Mouse (Mus musculus) heart, embryonic 12.5 days (tissue): ENCODE data around the gene Foxc1. TPM values are rescaled to one million over a fixed set of nuclear protein-coding genes. Genes with fewer than 3 reads are reported as not detected.

Source experiments
- ATAC-seq: fragments of 200-750 bp; cut with Nextera tagmentation; 2 replicates; pipeline ENCODE4 v1.8.0; 2017; ENCODE audit warnings: moderate TSS enrichment, moderate library complexity; ENCODE audit not compliant: insufficient number of reproducible peaks, low FRiP score
- H3K27ac ChIP-seq: fragments of 300-500 bp; sonication (generic); 2 replicates; pipeline ENCODE4 v1.5.1; 2016; ENCODE audit warnings: mild to moderate bottlenecking, moderate library complexity; ENCODE audit not compliant: poor library complexity, severe bottlenecking
- H3K27me3 ChIP-seq: fragments of 300-500 bp; sonication (generic); replicated peaks from 2 replicates; pipeline ENCODE4 v1.6.1; 2016; ENCODE audit warnings: mild to moderate bottlenecking, moderate library complexity
- H3K36me3 ChIP-seq: fragments of 300-500 bp; sonication (generic); 2 replicates; pipeline ENCODE4 v1.6.1; 2016; ENCODE audit warnings: mild to moderate bottlenecking, moderate library complexity
- H3K4me1 ChIP-seq: fragments of 300-500 bp; sonication (generic); replicated peaks from 2 replicates; pipeline ENCODE4 v1.6.1; 2016; ENCODE audit warnings: mild to moderate bottlenecking
- H3K4me2 ChIP-seq: fragments of 300-500 bp; sonication (generic); 2 replicates; pipeline ENCODE4 v1.6.1; 2016; ENCODE audit warnings: mild to moderate bottlenecking, moderate library complexity
- H3K4me3 ChIP-seq: fragments of 300-500 bp; sonication (generic); 2 replicates; pipeline ENCODE4 v1.5.1; 2016; ENCODE audit warnings: mild to moderate bottlenecking
- H3K9ac ChIP-seq: fragments of 300-500 bp; sonication (generic); 2 replicates; pipeline ENCODE4 v1.6.1; 2016; ENCODE audit warnings: mild to moderate bottlenecking, moderate library complexity
- H3K9me3 ChIP-seq: fragments of 300-500 bp; sonication (generic); replicated peaks from 2 replicates; pipeline ENCODE4 v1.6.1; 2016; ENCODE audit warnings: mild to moderate bottlenecking, moderate library complexity
- WGBS: fragments of 180-500 bp; shearing (Covaris S2); methylation state at CpG from one replicate; pipeline ENCODE4 v1.1.7; 2016; 5-methylcytosine and 5-hydroxymethylcytosine counted together
- polyA plus RNA-seq: library from polyadenylated mRNA; unstranded; fragments of >200 nt; fragmentation: Nextera tagmentation; extraction: Ambion mirVana; gene quantifications from 2 replicates; pipeline ENCODE4 v1.2.1, GENCODE M21; 2016

Foxc1 gene
- polyA plus RNA-seq, 1 experiment from 2014 or later: 5.4 TPM

DNA sequence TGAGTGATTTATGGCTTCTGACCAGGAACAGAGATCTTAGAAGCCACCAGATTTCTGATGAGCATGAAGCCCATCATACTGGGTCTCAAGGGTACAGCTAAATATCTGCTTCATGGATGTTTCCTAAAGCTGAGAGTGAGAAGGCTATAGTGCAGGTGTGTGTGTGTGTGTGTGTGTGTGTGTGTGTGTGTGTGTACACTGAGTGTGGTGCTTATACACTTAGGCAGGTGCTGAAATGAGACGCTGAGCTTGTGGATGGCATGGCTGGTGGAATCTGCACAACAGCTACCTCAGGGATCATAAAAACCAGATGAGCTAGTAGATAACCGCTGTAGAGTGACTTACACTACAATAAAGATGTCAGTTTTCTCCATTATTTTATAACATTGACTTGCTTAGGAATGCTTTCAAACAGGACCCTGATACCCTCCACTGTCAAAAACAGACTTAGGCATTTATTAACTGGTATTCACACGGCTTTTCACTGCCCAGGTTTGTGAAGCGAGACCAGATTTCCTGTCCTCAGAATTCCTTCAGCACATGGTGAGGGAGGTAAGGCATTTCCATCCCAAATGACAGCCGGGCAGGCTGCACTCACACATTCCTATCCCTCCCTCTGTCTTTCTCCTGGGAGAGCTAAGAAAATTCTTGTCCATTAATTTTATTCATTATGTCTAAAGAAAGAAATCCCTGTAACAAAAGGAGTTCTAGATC is 43.0 kb downstream of the Foxc1 start:
- Histone ChIP-seq H3K4me2 (no peak overlapping the region), H3K4me3 (no peak overlapping the region), H3K27ac (no peak overlapping the region), H3K36me3 (no peaks in the 10 kb centered on the region), H3K9ac (no peak overlapping the region), H3K27me3 (no peaks in the 10 kb centered on the region), H3K9me3 (no peaks in the 10 kb centered on the region), H3K4me1 (no peaks in the 10 kb centered on the region)
- ATAC-seq: no peak
- 42% methylated on average over 5 of the region's 5 CpGs for WGBS

DNA sequence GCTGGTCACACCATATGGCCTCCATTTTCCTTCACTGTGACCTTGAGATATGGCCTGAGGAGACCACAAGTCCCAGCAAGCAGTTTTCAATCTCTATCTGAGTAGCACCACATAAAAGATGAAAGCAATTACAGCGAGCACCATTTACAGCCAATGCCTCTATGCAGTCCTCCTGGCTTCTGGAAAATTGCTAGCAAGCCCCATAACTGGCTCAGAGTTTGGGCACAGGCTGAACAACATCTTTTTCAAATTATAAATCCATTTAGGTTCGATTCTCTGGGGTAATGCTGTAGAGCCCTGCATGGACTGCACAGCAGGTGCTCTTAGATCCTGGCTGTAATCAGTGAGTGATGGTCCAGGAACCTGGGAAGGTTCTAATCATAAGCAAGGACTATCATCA is 47.1 kb downstream of the Foxc1 start:
- Histone ChIP-seq H3K9ac (no peak overlapping the region), H3K9me3 (no peaks in the 10 kb centered on the region), H3K4me1 (no peaks in the 10 kb centered on the region), H3K27me3 (no peaks in the 10 kb centered on the region), H3K4me3 (no peak overlapping the region), H3K27ac (no peak overlapping the region), H3K4me2 (no peak overlapping the region), H3K36me3 (no peaks in the 10 kb centered on the region)
- WGBS: 50% methylated on average over 2 of the region's 2 CpGs
- ATAC-seq: no peak

DNA sequence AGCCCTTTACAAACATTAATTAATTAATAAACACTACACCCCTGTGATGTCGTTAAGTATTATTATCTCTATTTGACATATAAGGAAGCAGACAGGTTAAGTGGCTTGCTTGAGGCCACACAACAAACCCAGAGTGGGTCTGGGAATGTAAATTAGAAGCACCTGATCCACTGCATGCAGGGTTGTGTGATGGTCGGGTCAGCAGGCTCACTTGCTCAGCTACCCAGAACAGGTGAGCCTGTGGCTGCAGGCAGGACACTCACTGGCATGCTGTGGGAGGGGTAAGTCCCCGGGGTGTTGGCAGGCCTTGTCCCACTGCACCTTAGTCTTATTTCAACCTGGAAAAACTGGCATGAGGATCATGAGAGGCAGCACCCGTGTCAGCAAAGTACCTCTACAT is 47.6 kb downstream of the Foxc1 start:
- Histone ChIP-seq H3K9me3 (no peaks in the 10 kb centered on the region), H3K36me3 (no peaks in the 10 kb centered on the region), H3K4me2 (no peak overlapping the region), H3K4me1 (no peaks in the 10 kb centered on the region), H3K9ac (no peak overlapping the region), H3K27ac (no peak overlapping the region), H3K4me3 (no peak overlapping the region), H3K27me3 (no peaks in the 10 kb centered on the region)
- 72% methylated on average over 4 of the region's 4 CpGs for WGBS
- no peak for ATAC-seq

DNA sequence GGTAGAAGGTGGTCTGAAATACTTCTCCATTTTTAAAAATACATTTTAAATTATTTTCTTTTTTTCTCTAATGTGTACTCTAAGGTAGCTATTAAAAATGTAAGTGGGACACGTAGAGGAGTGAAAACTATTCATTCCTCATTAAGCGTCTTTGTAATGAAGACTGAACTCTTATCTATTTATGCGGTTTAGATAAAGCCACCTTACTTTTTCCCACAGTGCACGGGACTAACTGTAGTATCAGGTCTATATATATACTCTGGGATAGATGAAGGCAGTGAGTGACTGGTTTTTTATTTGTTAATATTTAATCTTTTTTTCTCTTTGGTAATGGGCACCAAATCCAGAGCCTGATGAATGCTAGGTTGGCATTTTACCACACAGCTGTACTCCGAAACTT is 53.8 kb downstream of the Foxc1 start:
- no peaks in the 10 kb centered on the region for H3K9me3 ChIP-seq
- no peak overlapping the region for H3K27ac ChIP-seq
- no peaks in the 10 kb centered on the region for H3K27me3 ChIP-seq
- no peak overlapping the region for H3K4me3 ChIP-seq
- no peak for ATAC-seq
- 0 out of 2 replicates have a peak, but pooled peaks cover 6% of the 10 kb centered on the region for H3K4me1 ChIP-seq
- H3K36me3 ChIP-seq: no peaks in the 10 kb centered on the region
- WGBS: 71% methylated on average over 5 of the region's 5 CpGs
- H3K4me2 ChIP-seq: no peak overlapping the region
- no peak overlapping the region for H3K9ac ChIP-seq

Other genes with a start within 250 kb of the Foxc1 start
- gene A530084C06Rik, start 247.3 kb upstream of the Foxc1 start, polyA plus RNA-seq: not detected in 2 replicates
- gene Foxf2, start 180.8 kb upstream of the Foxc1 start, polyA plus RNA-seq: 0.18 TPM in 1 of 2 replicates, not detected in the other